Mouse (Mus musculus) ES-Bruce4 (cell line): ENCODE data around the gene Vmn2r8.

Source experiments
- CTCF ChIP-seq: IDR thresholded peaks from one replicate; pipeline ENCODE4 v1.8.1; 2011; ENCODE audit warnings: low read depth, low read length
- EP300 ChIP-seq: IDR thresholded peaks from 2 replicates; pipeline ENCODE4 v1.6.1; 2011; ENCODE audit warnings: low read depth, low read length; ENCODE audit not compliant: insufficient read depth
- POLR2A ChIP-seq: IDR thresholded peaks from one replicate; pipeline ENCODE4 v1.8.1; 2011; ENCODE audit warnings: low read length; ENCODE audit not compliant: insufficient read depth

DNA sequence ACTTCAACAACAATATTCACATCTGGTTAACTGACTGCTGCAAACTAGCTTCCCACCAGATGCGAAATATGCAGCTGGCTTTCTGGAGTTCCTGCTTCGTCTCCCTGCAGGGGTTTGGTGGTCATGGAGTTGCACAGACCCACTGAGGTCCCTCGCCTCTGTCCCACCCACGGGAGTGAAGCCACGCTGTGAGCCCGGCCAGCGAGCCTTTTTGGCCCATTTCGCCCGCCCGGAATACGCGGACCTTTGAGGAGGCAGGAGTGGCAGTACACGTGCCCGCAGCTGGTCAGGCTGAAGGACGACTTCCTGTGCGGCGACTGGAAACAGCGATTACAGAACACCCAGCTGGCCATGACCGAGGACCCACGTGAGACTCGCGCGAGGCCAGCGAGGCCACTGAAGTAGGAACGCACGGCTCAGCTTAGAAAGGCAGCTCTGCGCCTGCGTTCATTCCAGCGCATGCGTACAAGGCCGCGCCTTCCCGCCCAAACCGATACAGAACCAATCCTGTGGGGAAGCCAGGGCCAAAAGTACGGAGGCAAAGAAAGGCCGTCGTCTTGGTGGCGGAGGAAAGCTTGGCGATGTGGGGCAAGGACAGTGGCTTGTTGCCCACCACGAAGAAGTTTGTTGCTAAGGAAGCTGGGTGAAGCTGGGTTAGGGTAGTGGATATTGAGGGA lies 33.9 kb downstream of the Vmn2r8 start, which contains the start of gene Rnf212:
- TF ChIP-seq POLR2A: no peak
- TF ChIP-seq CTCF: no peak
- TF ChIP-seq EP300: no peak
